Mouse (Mus musculus) neutrophil, adult 59 days (primary cell): ENCODE measurements around the gene Atp12a. TPM values are rescaled to one million over a fixed set of nuclear protein-coding genes. Genes with fewer than 3 reads are reported as not detected.

Experiments used
- total RNA-seq, 2 experiments: library from RNA; stranded (reverse); gene quantifications; 1 replicate in 1 of 2; 2 replicates in 1 of 2; pipeline ENCODE4 v1.2.4; 2023

Atp12a gene
- total RNA-seq, result not detected

DNA sequence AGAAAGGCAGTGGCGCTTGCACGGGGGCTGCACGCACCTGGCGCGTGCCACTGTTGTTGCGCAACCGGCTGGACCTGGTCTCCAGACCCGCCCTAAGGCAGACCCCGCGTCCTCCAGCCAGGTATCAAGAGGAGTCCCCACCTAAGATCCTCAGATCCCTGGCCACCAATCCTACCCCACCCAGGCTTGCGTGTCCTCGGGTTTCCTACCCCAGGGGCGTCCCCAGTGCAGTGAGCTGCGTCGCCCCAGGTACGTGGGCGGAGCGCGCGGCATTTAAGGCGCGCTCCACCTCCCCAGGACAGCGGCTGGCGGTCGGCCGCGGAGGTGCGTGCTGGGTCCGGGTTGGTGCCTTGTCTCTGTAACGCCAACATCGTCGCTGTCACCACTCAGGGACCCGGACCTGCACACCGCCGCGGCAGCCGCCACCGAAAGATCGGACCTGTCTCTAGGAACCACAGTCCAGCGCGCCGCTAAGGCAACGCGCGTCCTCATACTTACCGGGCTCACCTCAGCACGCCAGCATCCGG, at the start of gene Atp12a:
Atp12a (plus strand) TSS at position 358 of the 527 bp plus-strand sequence.

DNA sequence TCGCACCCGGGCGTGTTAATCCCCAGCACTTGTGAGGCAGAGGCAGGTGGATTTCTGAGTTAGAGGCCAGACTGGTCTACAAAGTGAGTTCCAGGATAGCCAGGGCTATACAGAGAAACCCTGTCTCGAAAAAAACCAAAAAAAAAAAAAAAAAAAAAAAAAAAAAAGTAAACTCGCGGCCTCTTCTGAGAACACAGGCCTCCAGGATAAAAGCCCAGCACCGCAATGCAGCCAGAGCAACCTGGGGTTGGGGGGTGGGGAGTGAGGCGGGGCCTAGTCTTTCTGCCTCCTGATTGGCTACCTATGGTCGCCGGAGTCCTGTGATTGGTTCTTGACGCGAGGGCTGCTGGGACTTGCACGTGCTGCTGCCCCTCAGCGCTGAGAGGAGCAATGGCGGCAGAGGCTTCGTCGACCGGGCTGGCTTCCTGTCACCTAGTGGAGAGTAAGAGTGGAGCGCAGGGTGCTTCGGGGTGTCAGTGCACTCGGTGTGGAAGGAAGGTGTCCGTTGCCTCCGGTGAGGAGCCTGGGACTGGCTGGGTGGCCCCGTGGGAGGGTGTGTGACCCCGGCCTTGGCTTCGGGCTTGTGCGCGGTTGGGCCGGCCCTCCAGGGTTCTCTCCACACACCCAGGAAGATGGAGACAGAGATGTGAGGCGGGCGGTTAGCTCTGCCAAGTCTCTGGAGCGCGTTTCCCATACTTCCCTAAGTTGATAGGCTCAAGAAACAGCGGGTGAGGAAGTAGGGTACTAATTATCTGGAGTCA, 37.6 kb downstream of the Atp12a start, which contains the start of gene Rnf17:
Rnf17 (plus strand) TSS at position 271 of the 761 bp plus-strand sequence.

Other genes starting within 250 kb of the Atp12a start
- not detected for gene Gzme, start 244.4 kb upstream of the Atp12a start, total RNA-seq
- gene Gzmd, start 232.5 kb upstream of the Atp12a start, total RNA-seq, result not detected
- not detected for gene Gzmg, start 205.5 kb upstream of the Atp12a start, total RNA-seq
- not detected for gene Gzmn, start 190.5 kb upstream of the Atp12a start, total RNA-seq
- gene Gzmf, start 153.7 kb upstream of the Atp12a start, total RNA-seq, result not detected
- gene Gzmc, start 130.4 kb upstream of the Atp12a start, total RNA-seq, result not detected
- under 1 TPM in 1 of 2 experiments, not detected in 1; 0.62 TPM for gene Gzmb, start 102.8 kb upstream of the Atp12a start, total RNA-seq
- gene Rnf17, start 37.5 kb downstream of the Atp12a start, total RNA-seq, result under 1 TPM; 0.35 to 0.58 TPM
- 10 to 100 TPM; 13.8 to 17.9 TPM for gene Cenpj, start 210.4 kb downstream of the Atp12a start, total RNA-seq
- gene Parp4, start 210.6 kb downstream of the Atp12a start, total RNA-seq, result 10 to 100 TPM; 59.2 to 59.9 TPM